Mouse (Mus musculus) liver, embryonic 14.5 days (tissue): ENCODE data around the gene Gas2. TPM values are rescaled to one million over a fixed set of nuclear protein-coding genes. Genes with fewer than 3 reads are reported as not detected.

Source experiments
- ATAC-seq: fragments of 200-750 bp; cut with Nextera tagmentation; 2 replicates; pipeline ENCODE4 v1.8.0; 2017; ENCODE audit warnings: moderate number of reproducible peaks, mild to moderate bottlenecking, moderate library complexity; ENCODE audit not compliant: insufficient read depth
- DNase-seq, 3 experiments: peaks; one replicate each; pipeline ENCODE4 v3.0.0-alpha.2; 2012 to 2013; ENCODE audit warnings: low read depth in 3 of 3, low spot score in 3 of 3
- H3K27ac ChIP-seq: fragments of 300-500 bp; sonication (generic); 2 replicates; pipeline ENCODE4 v1.5.1; 2014; ENCODE audit warnings: moderate library complexity, mild to moderate bottlenecking, control low read depth, inconsistent platforms
- H3K27me3 ChIP-seq: fragments of 300-500 bp; sonication (generic); 2 replicates; pipeline ENCODE4 v1.6.1; 2014; ENCODE audit warnings: mild to moderate bottlenecking, low read length, moderate library complexity; ENCODE audit not compliant: control insufficient read depth, insufficient read depth
- H3K36me3 ChIP-seq: fragments of 300-500 bp; sonication (generic); replicated peaks from 2 replicates; pipeline ENCODE4 v1.6.1; 2014; ENCODE audit warnings: low read depth; ENCODE audit not compliant: control insufficient read depth, insufficient read depth
- H3K4me1 ChIP-seq, 2 experiments: fragments of 200-500 bp in 1 of 2; fragments of 300-500 bp in 1 of 2; sonication (generic) in 1 of 2; replicated peaks; 2 replicates each; pipeline ENCODE4 v1.6.1; 2012 to 2014; ENCODE audit warnings: antibody characterized with exemption in 1 of 2, inconsistent platforms in 1 of 2, low read length in 1 of 2; ENCODE audit not compliant: control insufficient read depth in 2 of 2, insufficient read depth in 2 of 2
- H3K4me2 ChIP-seq: fragments of 300-500 bp; sonication (generic); 2 replicates; pipeline ENCODE4 v1.6.1; 2014; ENCODE audit warnings: low read depth, mild to moderate bottlenecking, control low read depth, moderate library complexity
- H3K4me3 ChIP-seq, 2 experiments: fragments of 200-500 bp in 1 of 2; fragments of 300-500 bp in 1 of 2; sonication (generic) in 1 of 2; 2 replicates each; pipeline ENCODE4 v1.5.1; 2012 to 2014; ENCODE audit warnings: low read depth in 2 of 2, low read length in 2 of 2, mild to moderate bottlenecking in 2 of 2, control low read depth in 1 of 2, inconsistent platforms in 1 of 2, moderate library complexity in 1 of 2; ENCODE audit not compliant: insufficient read depth in 1 of 2
- H3K9ac ChIP-seq: fragments of 300-500 bp; sonication (generic); replicated peaks from 2 replicates; pipeline ENCODE4 v1.6.1; 2014; ENCODE audit warnings: mild to moderate bottlenecking, control low read depth, moderate library complexity
- H3K9me3 ChIP-seq: fragments of 300-500 bp; sonication (generic); 2 replicates; pipeline ENCODE4 v1.6.1; 2016; ENCODE audit warnings: low read length, mixed read lengths; ENCODE audit not compliant: control insufficient read depth
- CTCF ChIP-seq: IDR thresholded peaks from 2 replicates; pipeline ENCODE4 v1.5.1; 2016; ENCODE audit warnings: antibody characterized with exemption, low read depth, control low read depth
- EP300 ChIP-seq: IDR thresholded peaks from 2 replicates; pipeline ENCODE4 v1.6.1; 2016; ENCODE audit warnings: antibody characterized with exemption, low read depth
- WGBS: fragments of 180-500 bp; shearing (Covaris S2); extraction: QIAGEN DNeasy Blood & Tissue Kit; methylation state at CpG from one replicate; pipeline ENCODE4 v1.1.7; 2014; ENCODE audit not compliant: insufficient replicate concordance; 5-methylcytosine and 5-hydroxymethylcytosine counted together
- polyA plus RNA-seq, 2 experiments: library from polyadenylated mRNA; depleted of rRNA in 1 of 2; stranded (reverse) in 1 of 2; unstranded in 1 of 2; fragments of >200 nt; fragmentation: Nextera tagmentation in 1 of 2; extraction: Ambion mirVana in 1 of 2; gene quantifications; 2 replicates each; pipeline versions ENCODE4 v1.2.1 to v1.2.3; 2012 to 2014

The Gas2 gene
- polyA plus RNA-seq, 2 experiments: 2.8 to 4.9 TPM

GRCm38 (mm10) chr7:51913292-51914050, 51.7 kb downstream of the Gas2 start:
- WGBS: 70% methylated on average over 3 of the region's 3 CpGs
- no peak overlapping the region for H3K27ac ChIP-seq
- no peak for DNase-seq
- no peak overlapping the region for H3K9ac ChIP-seq
- no peaks in the 10 kb centered on the region for H3K27me3 ChIP-seq
- H3K4me2 ChIP-seq: no peak overlapping the region
- TF ChIP-seq CTCF: no peak
- TF ChIP-seq EP300: no peak
- no peak for ATAC-seq
- H3K4me3 ChIP-seq: no peak overlapping the region
- H3K4me1 ChIP-seq: no peaks in the 10 kb centered on the region
- H3K36me3 ChIP-seq: no peaks in the 10 kb centered on the region
- no peaks in the 10 kb centered on the region for H3K9me3 ChIP-seq

- Histone ChIP-seq H3K4me2 (no peak overlapping the region), H3K36me3 (no peaks in the 10 kb centered on the region), H3K27ac (no peak overlapping the region), H3K9ac (no peak overlapping the region), H3K9me3 (no peaks in the 10 kb centered on the region), H3K4me3 (no peak overlapping the region), H3K4me1 (no peaks in the 10 kb centered on the region), H3K27me3 (no peaks in the 10 kb centered on the region)
- ATAC-seq: no peak
- DNase-seq: no peak
- TF ChIP-seq EP300 (no peak), CTCF (no peak)
- WGBS: 47% methylated on average over 2 of the region's 2 CpGs
Measured at GRCm38 (mm10) chr7:51914132-51914531, 52.3 kb downstream of the Gas2 start.

GRCm38 (mm10) chr7:51928761-51929519, 67.1 kb downstream of the Gas2 start:
- H3K4me2 ChIP-seq: no peak overlapping the region

DNA sequence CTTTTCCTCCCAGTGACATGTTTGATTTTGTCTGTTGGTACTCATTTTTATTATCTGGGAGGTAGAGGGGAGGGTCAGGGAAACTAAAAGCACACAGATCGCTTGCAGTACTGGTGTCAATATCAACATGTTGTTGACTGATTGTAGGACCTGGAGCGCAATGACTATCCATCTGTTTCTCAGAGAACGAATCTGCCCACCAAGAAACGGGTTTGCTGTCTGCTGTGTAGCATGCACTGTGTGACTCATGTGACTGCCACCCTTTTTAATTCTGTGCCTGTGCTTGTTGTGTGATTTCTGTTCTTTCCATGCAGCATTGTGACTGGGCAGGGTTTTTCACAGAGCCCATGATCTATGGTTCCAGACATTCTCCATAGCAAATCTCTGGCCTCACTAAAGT, 69.4 kb downstream of the Gas2 start:
- no peak for DNase-seq
- TF ChIP-seq EP300: no peak
- no peak for TF ChIP-seq CTCF
- 67% methylated on average over 4 of the region's 4 CpGs for WGBS

More at GRCm38 (mm10) chr7:51928761-51929519, 67.1 kb downstream of the Gas2 start:
- DNase-seq (no peak), ATAC-seq (no peak)
- TF ChIP-seq EP300 (no peak), CTCF (no peak)
- no peak overlapping the region for H3K4me3 ChIP-seq
- H3K4me1 ChIP-seq: no peaks in the 10 kb centered on the region
- 54% methylated on average over 10 of the region's 10 CpGs for WGBS
- no peaks in the 10 kb centered on the region for H3K36me3 ChIP-seq
- no peaks in the 10 kb centered on the region for H3K27me3 ChIP-seq
- no peak overlapping the region for H3K27ac ChIP-seq
- H3K9me3 ChIP-seq: no peaks in the 10 kb centered on the region
- no peak overlapping the region for H3K9ac ChIP-seq

GRCm38 (mm10) chr7:51937337-51937736, 75.5 kb downstream of the Gas2 start:
- Histone ChIP-seq H3K4me3 (no peak overlapping the region), H3K27me3 (no peaks in the 10 kb centered on the region), H3K9me3 (no peaks in the 10 kb centered on the region), H3K4me1 (no peaks in the 10 kb centered on the region), H3K27ac (no peak overlapping the region), H3K9ac (no peak overlapping the region), H3K36me3 (no peaks in the 10 kb centered on the region), H3K4me2 (no peak overlapping the region)
- 37% methylated on average over 1 of the region's 1 CpGs for WGBS
- ATAC-seq (no peak), DNase-seq (no peak)
- no peak for TF ChIP-seq EP300

More for the DNA sequence above, 69.4 kb downstream of the Gas2 start:
- no peak overlapping the region for H3K9ac ChIP-seq
- no peak overlapping the region for H3K27ac ChIP-seq
- no peak overlapping the region for H3K4me2 ChIP-seq
- no peak overlapping the region for H3K4me3 ChIP-seq
- ATAC-seq: no peak
- H3K36me3 ChIP-seq: no peaks in the 10 kb centered on the region
- H3K27me3 ChIP-seq: no peaks in the 10 kb centered on the region
- no peaks in the 10 kb centered on the region for H3K4me1 ChIP-seq
- no peaks in the 10 kb centered on the region for H3K9me3 ChIP-seq
